Mouse (Mus musculus) Patski (cell line): ENCODE measurements around the gene B4galnt2. TPM values are rescaled to one million over a fixed set of nuclear protein-coding genes. Genes with fewer than 3 reads are reported as not detected.
"Not testable (repeated sequence)": the region's sequence is repeated elsewhere in the genome, so short reads cannot be mapped to it uniquely, and the experiment has no call there.

Source experiments
- ATAC-seq: fragments of 100-300 bp; one replicate; pipeline ENCODE4 v1.8.0; 2021
- CTCF ChIA-PET: fragments of 350-600 bp; sonication (Branson Sonifier 250); formaldehyde crosslinking; loops from one replicate; lab custom pipeline; 2022; ENCODE audit warnings: inconsistent platforms; lab: Charles Lee
- POLR2A ChIA-PET: fragments of 350-600 bp; sonication (Branson Sonifier 250); formaldehyde crosslinking; loops from one replicate; lab custom pipeline; 2022; ENCODE audit warnings: antibody characterized with exemption, inconsistent platforms; lab: Charles Lee
- DNase-seq: peaks from one replicate; pipeline ENCODE4 v3.0.0-alpha.2; 2011; ENCODE audit warnings: low read depth, low spot score
- H3K27me3 ChIP-seq: fragments of 371-371 bp; one replicate; pipeline ENCODE4 v1.5.1; 2021
- CTCF ChIP-seq: fragments of 100-300 bp; IDR thresholded peaks from one replicate; pipeline ENCODE4 v1.5.1; 2021
- in situ Hi-C: fragments of 300-500 bp; cut with MboI; formaldehyde crosslinking; loops from 3 replicates; pipeline ENCODE4 v1.11.1; 2018; ENCODE audit warnings: low pct_unique_long_range_greater_than_20kb, mixed read lengths
- polyA plus RNA-seq: library from polyadenylated mRNA; unstranded; gene quantifications from one replicate; pipeline ENCODE4 v1.2.3, GENCODE M21; 2021

Gene B4galnt2
- polyA plus RNA-seq, 1 experiment from 2014 or later: 0.21 TPM

GRCm38 (mm10) chr11:95896446-95897179 lies 18.1 kb downstream of the B4galnt2 start:
- ATAC-seq (no peak), DNase-seq (no peak)
- ChIA-PET POLR2A (no interaction called here), CTCF (no interaction called here)
- TF ChIP-seq CTCF: no peak
- H3K27me3 ChIP-seq: peaks cover 9% of the 10 kb centered on the region
- in situ Hi-C loops: loop anchor here (25.0 kb wide), 1 partner anchor 91 kb away; no protein-coding TSS in a partner anchor

- no peak for DNase-seq
- no peak for ATAC-seq
- in situ Hi-C loops: loop anchor here (25.0 kb wide), 1 partner anchor 97 kb away; no protein-coding TSS in a partner anchor
- H3K27me3 ChIP-seq: no peaks in the 10 kb centered on the region
- ChIA-PET CTCF (no interaction called here), POLR2A (interaction anchor here (0.6 kb wide), 1 partner anchor 64 kb away, joined by 3 read pairs; no protein-coding TSS in a partner anchor)
- peak; percentile 60 for TF ChIP-seq CTCF
These were observed 24.1 kb downstream of the B4galnt2 start for GRCm38 (mm10) chr11:95890462-95891051.

- CTCF ChIA-PET: not testable (repeated sequence)
These were observed 34.8 kb downstream of the B4galnt2 start for GRCm38 (mm10) chr11:95879861-95880260.

GRCm38 (mm10) chr11:95876296-95876695 lies 38.4 kb downstream of the B4galnt2 start:
- in situ Hi-C loops: loop anchor here (25.0 kb wide), 1 partner anchor 111 kb away; no protein-coding TSS in a partner anchor
- CTCF ChIA-PET: interaction anchor here (1.3 to 1.8 kb wide), 5 partner anchors 41 to 158 kb away, joined by 3 read pairs; partner anchors contain the start of gene Snf8
- POLR2A ChIA-PET: no interaction called here
- no peak for DNase-seq
- TF ChIP-seq CTCF: peak; percentile 86
- no peaks in the 10 kb centered on the region for H3K27me3 ChIP-seq
- no peak for ATAC-seq

More at GRCm38 (mm10) chr11:95879861-95880260, 34.8 kb downstream of the B4galnt2 start:
- in situ Hi-C loops: loop anchor here (25.0 kb wide), 1 partner anchor 107 kb away; no protein-coding TSS in a partner anchor
- POLR2A ChIA-PET, H3K27me3 ChIP-seq, ATAC-seq, DNase-seq: not testable (repeated sequence)

- H3K27me3 ChIP-seq: no peaks in the 10 kb centered on the region
- DNase-seq (no peak), ATAC-seq (no peak)
- in situ Hi-C loops: loop anchor here (25.0 kb wide), 1 partner anchor 111 kb away; no protein-coding TSS in a partner anchor
- ChIA-PET CTCF (interaction anchor here (1.3 to 1.8 kb wide), 4 partner anchors 48 to 158 kb away, joined by 3 read pairs; partner anchors contain the start of gene Snf8), POLR2A (no interaction called here)
- TF ChIP-seq CTCF: no peak
These were observed 38.9 kb downstream of the B4galnt2 start for GRCm38 (mm10) chr11:95875804-95876203.

GRCm38 (mm10) chr11:95869918-95870470 lies 44.7 kb downstream of the B4galnt2 start:
- no peak for TF ChIP-seq CTCF
- ATAC-seq (no peak), DNase-seq (no peak)
- in situ Hi-C loops: no loop called here
- H3K27me3 ChIP-seq: no peaks in the 10 kb centered on the region
- ChIA-PET CTCF (interaction anchor here (1.4 kb wide), 1 partner anchor 109 kb away, joined by 3 read pairs; no protein-coding TSS in a partner anchor), POLR2A (interaction anchor here (0.6 kb wide), 1 partner anchor 180 kb away, joined by 3 read pairs; no protein-coding TSS in a partner anchor)

GRCm38 (mm10) chr11:95869442-95869841 lies 45.2 kb downstream of the B4galnt2 start:
- in situ Hi-C loops: no loop called here
- no peaks in the 10 kb centered on the region for H3K27me3 ChIP-seq
- CTCF ChIA-PET: no interaction called here

GRCm38 (mm10) chr11:95861397-95861796 lies 53.3 kb downstream of the B4galnt2 start:
- in situ Hi-C loops: no loop called here
- CTCF ChIA-PET: no interaction called here
- TF ChIP-seq CTCF: no peak
- H3K27me3 ChIP-seq: no peaks in the 10 kb centered on the region
- ATAC-seq (no peak), DNase-seq (no peak)
- POLR2A ChIA-PET: no interaction called here

More at GRCm38 (mm10) chr11:95869442-95869841, 45.2 kb downstream of the B4galnt2 start:
- no peak for ATAC-seq
- TF ChIP-seq CTCF: no peak
- POLR2A ChIA-PET: no interaction called here
- no peak for DNase-seq

- in situ Hi-C loops: no loop called here
- H3K27me3 ChIP-seq: no peaks in the 10 kb centered on the region
- DNase-seq (peak; percentile 19), ATAC-seq (peak; percentile 18)
- ChIA-PET CTCF (no interaction called here), POLR2A (no interaction called here)
- no peak for TF ChIP-seq CTCF
These were observed 54.6 kb downstream of the B4galnt2 start for GRCm38 (mm10) chr11:95860071-95860490.

GRCm38 (mm10) chr11:95859468-95859855 lies 55.2 kb downstream of the B4galnt2 start:
- ATAC-seq: peak; percentile 41
- in situ Hi-C loops: no loop called here

More at GRCm38 (mm10) chr11:95859468-95859855, 55.2 kb downstream of the B4galnt2 start:
- peak; percentile 13 for DNase-seq
- no peak for TF ChIP-seq CTCF
- ChIA-PET CTCF (no interaction called here), POLR2A (no interaction called here)
- H3K27me3 ChIP-seq: no peaks in the 10 kb centered on the region
